Mouse (Mus musculus) erythroblast, embryonic 14.5 days (primary cell): ENCODE data around the gene Tfrc. TPM values are rescaled to one million over a fixed set of nuclear protein-coding genes. Genes with fewer than 3 reads are reported as not detected.

ENCODE experiments used
- H3K27me3 ChIP-seq: 2 replicates; pipeline ENCODE4 v1.6.1; 2012; ENCODE audit warnings: inconsistent platforms; ENCODE audit not compliant: control insufficient read depth
- H3K36me3 ChIP-seq: 2 replicates; pipeline ENCODE4 v1.6.1; 2012; ENCODE audit warnings: mild to moderate bottlenecking, inconsistent platforms; ENCODE audit not compliant: control insufficient read depth
- H3K4me1 ChIP-seq: 2 replicates; pipeline ENCODE4 v1.6.1; 2012; ENCODE audit warnings: inconsistent platforms; ENCODE audit not compliant: control insufficient read depth
- H3K4me3 ChIP-seq: replicated peaks from 2 replicates; pipeline ENCODE3; 2012; ENCODE audit warnings: moderate library complexity, mild to moderate bottlenecking, inconsistent platforms
- H3K9me3 ChIP-seq: 2 replicates; pipeline ENCODE4 v1.6.1; 2012; ENCODE audit warnings: low read length, inconsistent platforms, mixed read lengths; ENCODE audit not compliant: control insufficient read depth
- GATA1 ChIP-seq: IDR thresholded peaks from 2 replicates; pipeline ENCODE4 v1.6.1; 2012; ENCODE audit warnings: low read length, inconsistent platforms, mixed read lengths
- TAL1 ChIP-seq: IDR thresholded peaks from 3 replicates; pipeline ENCODE4 v1.6.1; 2012; ENCODE audit warnings: low read length, inconsistent platforms, mixed read lengths
- polyA plus RNA-seq: library from polyadenylated mRNA; stranded (reverse); fragments of >175 nt; gene quantifications from 2 replicates; pipeline ENCODE4 v1.2.3, GENCODE M21; 2012

Gene Tfrc
- polyA plus RNA-seq, 1 experiment: 6.9 TPM

DNA sequence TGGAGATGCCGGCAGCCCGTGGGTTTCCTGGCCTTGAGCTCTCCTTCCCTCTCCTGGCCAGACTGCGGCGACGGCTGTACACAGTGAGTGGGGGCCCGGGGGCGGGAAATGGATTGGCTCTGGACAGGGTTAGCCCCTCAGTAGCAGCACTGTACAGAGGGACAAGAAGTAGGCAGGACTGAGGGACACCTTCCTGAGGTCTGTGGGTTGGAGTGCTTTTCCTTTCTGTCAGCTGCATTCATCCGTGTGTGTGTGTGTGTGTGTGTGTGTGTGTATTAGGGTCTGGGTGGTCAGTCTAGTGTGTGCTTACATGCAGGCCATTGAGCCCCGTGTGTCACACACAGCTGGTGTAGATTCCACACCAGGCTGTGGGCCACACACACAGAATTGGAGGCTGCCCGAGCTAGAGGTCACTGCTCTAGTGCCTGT is 52.8 kb downstream of the Tfrc start:
- H3K9me3 ChIP-seq: no peaks in the 10 kb centered on the region
- TF ChIP-seq GATA1 (no peak), TAL1 (no peak)
- H3K4me1 ChIP-seq: peaks cover 97% of the 10 kb centered on the region
- H3K36me3 ChIP-seq: peaks cover 74% of the 10 kb centered on the region
- H3K4me3 ChIP-seq: no peak overlapping the region
- no peaks in the 10 kb centered on the region for H3K27me3 ChIP-seq

DNA sequence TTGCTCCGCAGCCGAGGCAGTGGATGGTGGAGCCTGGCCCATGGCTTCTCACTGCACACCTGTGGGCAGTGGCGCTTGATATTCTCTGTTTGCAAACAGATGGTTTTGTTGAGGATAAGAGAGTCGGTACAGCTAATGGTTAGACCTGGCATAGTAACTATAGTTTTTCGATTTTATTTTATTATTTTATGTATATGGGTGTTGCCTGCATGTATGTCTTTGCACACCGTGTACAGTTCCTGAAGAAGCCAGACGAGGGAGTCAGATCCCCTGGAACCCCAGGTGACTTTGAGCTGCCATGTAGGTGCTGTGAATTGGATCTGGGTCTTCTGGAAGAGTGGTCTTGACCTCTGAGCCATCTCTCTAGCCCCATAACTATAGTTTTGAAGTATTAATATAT is 53.7 kb downstream of the Tfrc start:
- no peak overlapping the region for H3K4me3 ChIP-seq
- no peaks in the 10 kb centered on the region for H3K9me3 ChIP-seq
- TF ChIP-seq GATA1 (no peak), TAL1 (no peak)
- H3K27me3 ChIP-seq: no peaks in the 10 kb centered on the region
- H3K4me1 ChIP-seq: peaks cover 98% of the 10 kb centered on the region
- peaks cover 72% of the 10 kb centered on the region for H3K36me3 ChIP-seq

- H3K36me3 ChIP-seq: peaks cover 76% of the 10 kb centered on the region
- H3K4me1 ChIP-seq: peaks cover 99% of the 10 kb centered on the region
- H3K4me3 ChIP-seq: no peak overlapping the region
- TF ChIP-seq TAL1: no peak
- TF ChIP-seq GATA1: no peak
- no peaks in the 10 kb centered on the region for H3K9me3 ChIP-seq
- H3K27me3 ChIP-seq: no peaks in the 10 kb centered on the region
Measured at GRCm38 (mm10) chr16:32663231-32663858, 54.6 kb downstream of the Tfrc start.

GRCm38 (mm10) chr16:32664211-32664610 is 55.5 kb downstream of the Tfrc start:
- H3K4me1 ChIP-seq: peaks cover 95% of the 10 kb centered on the region
- H3K9me3 ChIP-seq: no peaks in the 10 kb centered on the region
- H3K4me3 ChIP-seq: peak overlapping the region; percentile 15
- H3K36me3 ChIP-seq: peaks cover 81% of the 10 kb centered on the region
- no peaks in the 10 kb centered on the region for H3K27me3 ChIP-seq
- TF ChIP-seq GATA1: no peak
- no peak for TF ChIP-seq TAL1

- peaks cover 90% of the 10 kb centered on the region for H3K36me3 ChIP-seq
- H3K4me3 ChIP-seq: peak overlapping the region; percentile 49
- H3K4me1 ChIP-seq: peaks cover 95% of the 10 kb centered on the region
- no peaks in the 10 kb centered on the region for H3K9me3 ChIP-seq
- H3K27me3 ChIP-seq: no peaks in the 10 kb centered on the region
- TF ChIP-seq GATA1: peak; percentile 78
- peak; percentile 70 for TF ChIP-seq TAL1
Measured at GRCm38 (mm10) chr16:32665851-32666665, 57.3 kb downstream of the Tfrc start.

DNA sequence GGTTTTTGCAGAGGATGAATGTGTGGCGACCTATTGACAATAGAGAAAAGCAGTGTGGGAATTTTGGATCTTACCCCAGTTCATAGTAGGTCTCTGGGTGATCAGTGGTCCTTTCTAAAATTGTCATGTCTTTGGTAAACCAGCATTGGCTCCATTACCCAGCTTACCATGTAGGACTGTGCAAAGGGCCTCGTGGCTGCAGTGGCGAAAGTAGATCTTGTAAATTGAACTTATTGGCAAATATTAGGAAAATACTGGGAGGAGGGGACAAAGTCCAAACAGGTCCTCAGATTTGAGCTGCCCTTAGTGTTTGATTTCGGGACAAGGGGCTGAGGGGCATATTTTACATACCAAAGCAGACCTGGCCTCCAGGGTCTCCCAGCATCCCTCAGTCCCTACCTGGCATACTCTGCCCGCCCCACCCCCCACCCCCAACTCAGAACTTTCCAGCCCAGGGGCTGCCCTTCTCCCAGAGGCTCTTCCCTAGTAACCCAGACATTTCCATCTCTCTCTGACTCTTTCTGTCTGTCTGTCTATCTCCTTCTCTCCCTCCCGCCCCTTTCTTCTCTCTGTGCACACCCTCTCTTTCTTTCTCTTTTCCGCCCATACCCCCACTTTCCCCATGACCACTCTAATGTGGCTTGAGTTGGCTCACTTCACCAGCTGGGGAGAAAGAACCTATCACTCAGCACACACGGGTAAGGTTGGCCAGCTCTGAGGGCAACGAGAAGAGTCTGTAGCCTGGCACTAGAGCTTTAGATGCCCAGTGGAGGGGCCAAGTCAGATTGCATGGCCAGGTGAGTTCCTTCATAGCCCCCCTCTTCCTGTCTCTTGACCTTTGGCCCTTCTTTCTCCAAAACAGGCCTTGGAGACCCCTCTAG is 58.2 kb downstream of the Tfrc start:
- peaks cover 90% of the 10 kb centered on the region for H3K36me3 ChIP-seq
- H3K9me3 ChIP-seq: no peaks in the 10 kb centered on the region
- H3K27me3 ChIP-seq: no peaks in the 10 kb centered on the region
- peak overlapping the region; percentile 49 for H3K4me3 ChIP-seq
- TF ChIP-seq TAL1 (no peak), GATA1 (no peak)
- H3K4me1 ChIP-seq: peaks cover 95% of the 10 kb centered on the region

- Histone ChIP-seq H3K36me3 (peaks cover 91% of the 10 kb centered on the region), H3K4me1 (peaks cover 95% of the 10 kb centered on the region), H3K4me3 (no peak overlapping the region), H3K27me3 (no peaks in the 10 kb centered on the region), H3K9me3 (no peaks in the 10 kb centered on the region)
- TF ChIP-seq TAL1 (no peak), GATA1 (no peak)
Measured at GRCm38 (mm10) chr16:32667552-32667872, 58.8 kb downstream of the Tfrc start.

GRCm38 (mm10) chr16:32668030-32668429 is 59.3 kb downstream of the Tfrc start:
- no peak overlapping the region for H3K4me3 ChIP-seq
- peaks cover 96% of the 10 kb centered on the region for H3K4me1 ChIP-seq
- TF ChIP-seq GATA1: no peak
- TF ChIP-seq TAL1: no peak
- H3K27me3 ChIP-seq: no peaks in the 10 kb centered on the region
- H3K9me3 ChIP-seq: no peaks in the 10 kb centered on the region
- H3K36me3 ChIP-seq: peaks cover 91% of the 10 kb centered on the region

GRCm38 (mm10) chr16:32668472-32668871 is 59.8 kb downstream of the Tfrc start:
- no peak overlapping the region for H3K4me3 ChIP-seq
- H3K9me3 ChIP-seq: no peaks in the 10 kb centered on the region
- no peak for TF ChIP-seq GATA1
- TF ChIP-seq TAL1: no peak
- H3K27me3 ChIP-seq: no peaks in the 10 kb centered on the region
- H3K36me3 ChIP-seq: peaks cover 91% of the 10 kb centered on the region
- peaks cover 96% of the 10 kb centered on the region for H3K4me1 ChIP-seq
